Mouse (Mus musculus): ENCODE results near the gene Chil1. TPM values are rescaled to one million over a fixed set of nuclear protein-coding genes. Genes with fewer than 3 reads are reported as not detected.

The Chil1 gene
- polyA plus RNA-seq, 1 experiment: 32.9 TPM

- Histone ChIP-seq H3K27me3 (ENCODE audit: control insufficient read depth, insufficient read depth, insufficient read length) (peaks cover 11% of the 10 kb centered on the region), H3K4me3 (no peak overlapping the region), H3ac (ENCODE audit: control insufficient read depth, insufficient read length) (no peak overlapping the region), H3K4me2 (ENCODE audit: low read depth) (no peak overlapping the region), H3K36me3 (ENCODE audit: control insufficient read depth, insufficient read depth) (no peaks in the 10 kb centered on the region), H3K79me2 (ENCODE audit: control insufficient read depth, insufficient read depth) (no peaks in the 10 kb centered on the region)
- TF ChIP-seq POLR2A (IDR thresholded peaks at IDR 0.05; ENCODE audit: insufficient read length, low read depth): no peak
- no peak for TF ChIP-seq TCF3 (IDR thresholded peaks at IDR 0.05; ENCODE audit: insufficient read length, low read depth)
- no peak for TF ChIP-seq MAX (IDR thresholded peaks at IDR 0.05; ENCODE audit: low read depth)
- TF ChIP-seq POLR2AphosphoS2 (IDR thresholded peaks at IDR 0.05; ENCODE audit: insufficient read length, low read depth): no peak
- TF ChIP-seq USF1 (IDR thresholded peaks at IDR 0.05; ENCODE audit: low read depth): no peak
- no peak for TF ChIP-seq TCF12 (IDR thresholded peaks at IDR 0.05; ENCODE audit: insufficient read depth, poor library complexity, severe bottlenecking)
- TF ChIP-seq E2F4 (IDR thresholded peaks at IDR 0.05; ENCODE audit: insufficient read depth): no peak
- no peak for TF ChIP-seq REST (IDR thresholded peaks at IDR 0.05; ENCODE audit: insufficient read depth, insufficient read length)
- no peak for TF ChIP-seq MYOG (IDR thresholded peaks at IDR 0.05; ENCODE audit: control insufficient read depth in 1 of 3, insufficient read depth in 1 of 3, insufficient read length in 2 of 3, low read depth in 2 of 3)
- TF ChIP-seq MYOD1 (IDR thresholded peaks at IDR 0.05; ENCODE audit: control insufficient read depth in 1 of 3, insufficient read length in 2 of 3, low read depth in 2 of 3): no peak
- no peak for TF ChIP-seq SRF (IDR thresholded peaks at IDR 0.05; ENCODE audit: control insufficient read depth, insufficient read length, low read depth)
- TF ChIP-seq CEBPB (IDR thresholded peaks at IDR 0.05; ENCODE audit: insufficient read depth, poor library complexity, severe bottlenecking): no peak
Observed at GRCm38 (mm10) chr1:134217028-134217481, 35.1 kb downstream of the Chil1 start.

GRCm38 (mm10) chr1:134217942-134218341 lies 36.0 kb downstream of the Chil1 start:
- Histone ChIP-seq H3K4me3 (no peak overlapping the region), H3K79me2 (ENCODE audit: control insufficient read depth, insufficient read depth) (no peaks in the 10 kb centered on the region), H3K27me3 (ENCODE audit: control insufficient read depth, insufficient read depth, insufficient read length) (peaks cover 11% of the 10 kb centered on the region), H3ac (ENCODE audit: control insufficient read depth, insufficient read length) (no peak overlapping the region), H3K4me2 (ENCODE audit: low read depth) (no peak overlapping the region), H3K36me3 (ENCODE audit: control insufficient read depth, insufficient read depth) (no peaks in the 10 kb centered on the region)
- no peak for TF ChIP-seq REST (IDR thresholded peaks at IDR 0.05; ENCODE audit: insufficient read depth, insufficient read length)
- no peak for TF ChIP-seq E2F4 (IDR thresholded peaks at IDR 0.05; ENCODE audit: insufficient read depth)

- H3ac ChIP-seq (ENCODE audit: control insufficient read depth, insufficient read length): no peak overlapping the region
- no peak for TF ChIP-seq TCF12 (IDR thresholded peaks at IDR 0.05; ENCODE audit: insufficient read depth, poor library complexity, severe bottlenecking)
- TF ChIP-seq REST (IDR thresholded peaks at IDR 0.05; ENCODE audit: insufficient read depth, insufficient read length): no peak
- TF ChIP-seq CEBPB (IDR thresholded peaks at IDR 0.05; ENCODE audit: insufficient read depth, poor library complexity, severe bottlenecking): no peak
- no peak for TF ChIP-seq E2F4 (IDR thresholded peaks at IDR 0.05; ENCODE audit: insufficient read depth)
- TF ChIP-seq MYOD1 (IDR thresholded peaks at IDR 0.05; ENCODE audit: control insufficient read depth in 1 of 3, insufficient read length in 2 of 3, low read depth in 2 of 3): no peak
- TF ChIP-seq POLR2AphosphoS2 (IDR thresholded peaks at IDR 0.05; ENCODE audit: insufficient read length, low read depth): no peak
- TF ChIP-seq USF1 (IDR thresholded peaks at IDR 0.05; ENCODE audit: low read depth): no peak
- no peak for TF ChIP-seq MAX (IDR thresholded peaks at IDR 0.05; ENCODE audit: low read depth)
- TF ChIP-seq SRF (IDR thresholded peaks at IDR 0.05; ENCODE audit: control insufficient read depth, insufficient read length, low read depth): no peak
- no peak for TF ChIP-seq MYOG (IDR thresholded peaks at IDR 0.05; ENCODE audit: control insufficient read depth in 1 of 3, insufficient read depth in 1 of 3, insufficient read length in 2 of 3, low read depth in 2 of 3)
- no peak for TF ChIP-seq TCF3 (IDR thresholded peaks at IDR 0.05; ENCODE audit: insufficient read length, low read depth)
- TF ChIP-seq POLR2A (IDR thresholded peaks at IDR 0.05; ENCODE audit: insufficient read length, low read depth): no peak
Observed at GRCm38 (mm10) chr1:134219608-134220007, 37.6 kb downstream of the Chil1 start.

GRCm38 (mm10) chr1:134221172-134221571 lies 39.2 kb downstream of the Chil1 start:
- Histone ChIP-seq H3K4me2 (ENCODE audit: low read depth) (no peak overlapping the region), H3K27me3 (ENCODE audit: control insufficient read depth, insufficient read depth, insufficient read length) (peaks cover 12% of the 10 kb centered on the region), H3K36me3 (ENCODE audit: control insufficient read depth, insufficient read depth) (no peaks in the 10 kb centered on the region)

More at GRCm38 (mm10) chr1:134219608-134220007, 37.6 kb downstream of the Chil1 start:
- H3K4me2 ChIP-seq (ENCODE audit: low read depth): no peak overlapping the region
- no peaks in the 10 kb centered on the region for H3K79me2 ChIP-seq (ENCODE audit: control insufficient read depth, insufficient read depth)
- H3K27me3 ChIP-seq (ENCODE audit: control insufficient read depth, insufficient read depth, insufficient read length): peaks cover 9% of the 10 kb centered on the region
- H3K36me3 ChIP-seq (ENCODE audit: control insufficient read depth, insufficient read depth): no peaks in the 10 kb centered on the region
- no peak overlapping the region for H3K4me3 ChIP-seq

More at GRCm38 (mm10) chr1:134221172-134221571, 39.2 kb downstream of the Chil1 start:
- TF ChIP-seq POLR2AphosphoS2 (IDR thresholded peaks at IDR 0.05; ENCODE audit: insufficient read length, low read depth) (no peak), TCF12 (IDR thresholded peaks at IDR 0.05; ENCODE audit: insufficient read depth, poor library complexity, severe bottlenecking) (no peak), REST (IDR thresholded peaks at IDR 0.05; ENCODE audit: insufficient read depth, insufficient read length) (no peak), TCF3 (IDR thresholded peaks at IDR 0.05; ENCODE audit: insufficient read length, low read depth) (no peak), USF1 (IDR thresholded peaks at IDR 0.05; ENCODE audit: low read depth) (no peak), SRF (IDR thresholded peaks at IDR 0.05; ENCODE audit: control insufficient read depth, insufficient read length, low read depth) (no peak), CEBPB (IDR thresholded peaks at IDR 0.05; ENCODE audit: insufficient read depth, poor library complexity, severe bottlenecking) (no peak), POLR2A (IDR thresholded peaks at IDR 0.05; ENCODE audit: insufficient read length, low read depth) (no peak)
- Histone ChIP-seq H3ac (ENCODE audit: control insufficient read depth, insufficient read length) (no peak overlapping the region), H3K4me3 (no peak overlapping the region), H3K79me2 (ENCODE audit: control insufficient read depth, insufficient read depth) (no peaks in the 10 kb centered on the region)

Data from myocyte (in vitro differentiated cells).